Mouse (Mus musculus) kidney, postnatal 10 days (tissue): ENCODE results near the gene H2-T24.
"Not testable (repeated sequence)": the region's sequence is repeated elsewhere in the genome, so short reads cannot be mapped to it uniquely, and the experiment has no call there.

Experiments
- DNase-seq: peaks from one replicate; pipeline ENCODE4 v3.0.0; 2021; ENCODE audit warnings: mixed read lengths

H2-T24 gene

GRCm38 (mm10) chr17:36020191-36021073 lies at the start of gene H2-T24:
TSS of gene H2-T24 (minus strand) at chr17:36020560.
- DNase-seq = peak; percentile 84

GRCm38 (mm10) chr17:36060829-36061228 lies 40.5 kb upstream of the H2-T24 start:
- peak; percentile 95 for DNase-seq

GRCm38 (mm10) chr17:36058362-36058761 lies 38.0 kb upstream of the H2-T24 start, which contains the start of gene Gm11127:
TSS of gene Gm11127 (minus strand) at chr17:36058371.
- DNase-seq = not testable (repeated sequence)

- not testable (repeated sequence) for DNase-seq
Observed at GRCm38 (mm10) chr17:36057927-36058326, 37.6 kb upstream of the H2-T24 start.

- no peak for DNase-seq
Observed at GRCm38 (mm10) chr17:36043286-36043685, 22.9 kb upstream of the H2-T24 start.

- DNase-seq = peak; percentile 82
Observed at GRCm38 (mm10) chr17:36042610-36043169, 22.3 kb upstream of the H2-T24 start, which contains the start of the genes H2-T22 and Gm6034. TSS of gene H2-T22 (minus strand) at chr17:36042747. TSS of gene Gm6034 (plus strand) at chr17:36042961.

- peak; percentile 31 for DNase-seq
Observed at GRCm38 (mm10) chr17:36042055-36042454, 21.7 kb upstream of the H2-T24 start.

- not testable (repeated sequence) for DNase-seq
Observed at GRCm38 (mm10) chr17:36040604-36041003, 20.2 kb upstream of the H2-T24 start.

GRCm38 (mm10) chr17:36036126-36036525 lies 15.8 kb upstream of the H2-T24 start:
- not testable (repeated sequence) for DNase-seq

GRCm38 (mm10) chr17:36035010-36035638 lies 14.8 kb upstream of the H2-T24 start:
- DNase-seq = peak; percentile 78

GRCm38 (mm10) chr17:36034524-36034923 lies 14.2 kb upstream of the H2-T24 start:
- not testable (repeated sequence) for DNase-seq

- peak; percentile 77 for DNase-seq
Observed at GRCm38 (mm10) chr17:36032351-36032875, 12.1 kb upstream of the H2-T24 start, which contains the start of gene H2-T23. TSS of gene H2-T23 (minus strand) at chr17:36032855.

- DNase-seq = peak; percentile 63
Observed at GRCm38 (mm10) chr17:36031583-36032331, 11.4 kb upstream of the H2-T24 start.

- DNase-seq = not testable (repeated sequence)
Observed at GRCm38 (mm10) chr17:36030703-36031582, 10.6 kb upstream of the H2-T24 start.

- DNase-seq = not testable (repeated sequence)
Observed at GRCm38 (mm10) chr17:36030046-36030702, 9.8 kb upstream of the H2-T24 start.

- DNase-seq = no peak
Observed at GRCm38 (mm10) chr17:36028879-36029619, 8.7 kb upstream of the H2-T24 start.

- DNase-seq = no peak
Observed at GRCm38 (mm10) chr17:36027663-36028062, 7.3 kb upstream of the H2-T24 start.

- no peak for DNase-seq
Observed at GRCm38 (mm10) chr17:36025901-36026300, 5.5 kb upstream of the H2-T24 start.

GRCm38 (mm10) chr17:36025197-36025596 lies 4.8 kb upstream of the H2-T24 start:
- no peak for DNase-seq
